Mouse (Mus musculus) 3T3-L1 (cell line): ENCODE results near the gene Tmem9.
A peak's percentile ranks its signal among the peaks of the same experiment; 100 is the strongest.

ENCODE experiments used
- DNase-seq: peaks from one replicate; pipeline ENCODE4 v3.0.0-alpha.2; 2015; ENCODE audit warnings: low read depth, low spot score

Gene Tmem9

GRCm38 (mm10) chr1:136007211-136008158, at the start of gene Tmem9:
Gene Tmem9, plus strand, starts transcription at chr1:136008150.
- peak; percentile 77 for DNase-seq

DNA sequence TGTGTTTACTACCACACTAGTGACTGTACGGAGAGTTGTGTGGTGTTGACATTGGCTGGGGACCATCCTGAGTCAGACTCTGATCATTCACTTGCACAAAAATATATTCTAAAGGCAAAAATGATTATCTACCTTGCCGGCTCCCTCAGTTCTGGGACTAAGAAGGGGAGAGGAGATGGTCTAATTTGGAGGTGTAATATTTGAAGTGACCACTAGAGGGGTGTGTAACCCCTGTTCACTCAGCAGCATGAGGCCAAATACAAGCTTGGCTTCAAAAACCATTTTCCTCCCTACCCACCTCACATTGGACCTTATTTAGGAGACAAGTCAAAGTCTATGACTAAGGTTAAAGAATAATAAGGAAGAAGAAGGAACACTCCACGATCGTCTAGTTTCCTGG, 49.5 kb upstream of the Tmem9 start:
- peak; percentile 84 for DNase-seq

DNA sequence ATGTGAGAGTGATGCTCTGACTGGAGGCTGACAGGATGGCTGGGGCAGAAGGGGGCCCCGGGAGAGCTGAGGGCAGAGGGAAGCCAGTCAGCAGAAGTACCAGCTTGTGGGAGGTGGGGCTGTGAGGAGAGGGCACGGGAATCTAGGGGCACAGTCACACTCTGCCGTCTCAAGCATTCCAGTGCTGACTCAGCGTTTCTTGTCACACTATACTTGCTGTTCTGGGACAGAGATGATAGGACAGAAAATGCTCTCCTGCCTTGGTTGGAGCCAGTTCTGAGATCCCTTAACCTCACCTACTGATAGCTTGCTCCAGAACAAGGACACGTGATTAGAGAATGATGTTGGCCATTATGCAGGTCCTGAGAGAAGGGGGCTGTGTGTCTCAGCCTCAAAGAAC, 44.8 kb upstream of the Tmem9 start:
- DNase-seq: no peak

DNA sequence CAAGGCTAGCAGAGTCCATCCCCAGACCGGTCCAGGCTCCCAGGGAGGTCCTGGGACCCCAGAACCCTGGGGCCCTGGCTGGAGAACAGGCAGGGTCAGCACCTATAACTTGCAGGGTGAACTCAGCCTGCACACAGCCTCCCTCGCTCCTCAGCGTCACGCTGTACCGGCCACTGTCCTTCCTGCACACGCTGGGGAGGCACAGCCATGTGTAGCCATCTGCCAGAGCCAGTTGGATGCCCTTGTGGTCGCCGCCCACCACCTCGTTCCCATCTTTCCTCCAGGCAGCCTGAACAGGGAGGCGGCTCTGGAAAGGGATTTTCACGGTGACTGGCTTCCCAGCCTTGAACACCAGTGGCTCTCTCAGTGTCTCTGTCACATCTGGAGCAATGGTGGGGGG, 43.4 kb upstream of the Tmem9 start:
- DNase-seq: no peak

GRCm38 (mm10) chr1:135967739-135968138, 40.2 kb upstream of the Tmem9 start:
- DNase-seq: no peak

- DNase-seq: no peak
These were observed 37.5 kb upstream of the Tmem9 start for GRCm38 (mm10) chr1:135970486-135970885.

DNA sequence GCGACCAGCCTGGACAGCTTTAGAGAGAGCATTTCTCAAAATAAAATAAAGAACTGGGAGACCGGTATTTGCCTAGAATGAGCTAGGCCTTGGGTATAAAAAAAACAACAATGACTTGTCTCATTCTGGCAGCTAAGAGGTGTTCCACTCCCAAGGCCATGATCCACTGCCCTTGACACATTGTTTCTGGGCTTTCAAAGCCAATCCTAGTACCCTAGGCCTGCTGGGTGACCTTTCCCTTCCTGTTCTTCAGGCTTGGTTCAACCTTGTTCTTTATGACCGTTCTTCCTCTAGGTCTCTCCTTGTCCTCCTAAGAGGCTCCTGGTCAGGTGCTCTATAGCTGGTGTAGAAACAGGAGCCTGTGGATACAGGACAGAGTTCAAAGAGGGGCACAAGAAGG, 35.4 kb upstream of the Tmem9 start:
- no peak for DNase-seq

DNA sequence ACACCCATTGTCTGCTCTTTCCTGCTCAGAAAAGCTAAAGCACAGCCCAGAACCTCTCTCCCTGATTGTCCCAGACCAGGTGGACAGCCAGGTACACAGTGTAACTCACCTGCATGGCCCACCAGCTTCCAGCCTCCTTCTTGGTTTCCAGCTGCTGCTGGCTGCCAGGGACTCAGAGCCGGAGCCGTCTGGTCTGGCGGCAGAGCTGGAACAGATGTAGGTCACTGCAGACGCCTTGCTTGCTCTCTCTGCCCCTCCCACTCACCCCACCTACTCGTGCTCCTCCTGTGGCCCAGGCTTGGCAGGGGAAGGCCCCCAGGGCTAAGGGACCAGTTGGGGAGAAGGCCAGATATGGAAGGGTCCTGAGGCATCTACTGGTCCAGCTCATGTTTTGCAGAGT, 23.8 kb upstream of the Tmem9 start:
- DNase-seq: no peak

DNA sequence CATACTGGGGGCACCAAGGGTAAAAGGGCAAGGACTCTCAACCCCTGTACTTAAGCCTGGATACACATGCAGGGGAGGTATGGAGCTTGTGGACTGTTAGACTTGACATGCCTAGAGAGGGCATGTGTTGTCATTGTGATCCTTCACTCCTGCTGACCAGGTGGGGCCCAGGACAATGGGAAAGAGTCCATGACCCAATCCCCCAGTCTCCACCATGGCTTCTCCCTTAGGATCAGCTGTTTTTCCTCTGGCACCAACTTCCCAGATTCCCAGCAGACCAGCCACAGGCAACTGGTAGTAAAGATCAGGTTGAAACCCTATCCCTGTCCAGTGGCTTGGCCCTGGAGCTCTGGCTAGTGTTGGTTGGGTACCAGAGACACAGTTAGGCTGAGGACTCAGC, 18.1 kb upstream of the Tmem9 start:
- DNase-seq: no peak

DNA sequence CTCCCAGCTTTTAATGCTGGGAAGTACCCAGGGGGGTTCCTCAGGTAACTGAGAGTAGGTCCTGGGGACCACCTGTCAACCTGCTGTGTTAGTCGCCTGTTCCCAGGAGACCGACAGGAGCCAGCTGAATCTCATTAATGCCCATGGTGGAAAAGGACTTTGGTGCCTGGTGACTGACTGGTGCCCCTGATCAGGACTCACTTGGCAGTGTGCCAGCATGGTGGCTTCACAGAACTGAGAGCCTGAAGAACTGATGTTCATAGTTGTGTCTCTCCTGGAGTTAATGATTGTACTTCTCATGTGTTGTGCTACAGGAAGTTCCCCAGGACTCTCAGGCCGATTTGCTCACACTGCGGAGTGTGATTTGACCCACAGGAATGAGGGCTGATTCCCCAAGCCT, 14.5 kb upstream of the Tmem9 start:
- DNase-seq: no peak

DNA sequence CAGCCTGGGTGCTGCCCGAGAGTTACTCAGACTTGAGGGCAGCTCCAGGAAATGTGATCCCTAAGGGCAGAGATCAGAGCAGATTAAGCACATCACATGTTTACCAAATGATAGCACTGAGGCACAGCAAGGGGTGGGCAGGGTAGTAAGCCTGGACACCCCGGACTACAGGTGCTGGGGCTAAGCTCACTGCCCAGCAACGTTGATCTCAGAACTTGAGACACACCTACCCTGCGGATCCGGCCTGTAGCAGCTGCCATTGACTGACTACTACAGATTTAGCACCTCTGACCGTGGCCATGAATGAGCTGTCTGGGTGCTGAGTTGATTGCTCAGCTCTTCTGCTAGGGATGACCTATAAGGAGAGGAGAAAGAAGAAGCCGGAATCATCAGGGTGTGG, 10.4 kb upstream of the Tmem9 start:
- no peak for DNase-seq

DNA sequence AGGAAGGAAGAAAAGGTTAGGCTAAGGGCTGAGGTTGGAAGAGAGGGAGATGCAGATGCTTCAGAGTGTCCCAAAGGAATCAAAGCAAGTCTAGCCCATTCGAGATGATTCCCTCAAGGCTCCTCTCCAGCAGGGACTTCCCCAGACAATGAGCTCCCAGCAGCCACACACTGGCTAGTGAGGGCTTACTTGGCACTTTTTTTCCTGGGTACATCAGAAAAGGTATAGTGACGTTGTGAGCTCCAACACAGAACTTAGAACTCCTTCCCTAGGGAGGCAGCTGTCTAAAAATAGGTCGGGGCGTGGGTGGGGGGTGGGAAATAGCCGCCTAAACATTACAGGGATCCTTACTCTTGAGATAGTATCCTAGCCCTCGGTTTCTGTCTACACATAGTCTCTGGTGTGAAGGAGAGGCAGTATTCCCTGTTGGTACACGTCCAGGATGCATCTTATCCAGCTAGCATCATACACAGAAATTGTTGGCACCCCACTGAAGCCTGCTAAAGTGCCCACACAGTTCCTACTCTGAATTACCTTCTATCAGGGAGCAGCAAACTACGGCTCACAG, 8.1 kb upstream of the Tmem9 start:
- DNase-seq: no peak

GRCm38 (mm10) chr1:136001438-136001837, 6.5 kb upstream of the Tmem9 start:
- no peak for DNase-seq

DNA sequence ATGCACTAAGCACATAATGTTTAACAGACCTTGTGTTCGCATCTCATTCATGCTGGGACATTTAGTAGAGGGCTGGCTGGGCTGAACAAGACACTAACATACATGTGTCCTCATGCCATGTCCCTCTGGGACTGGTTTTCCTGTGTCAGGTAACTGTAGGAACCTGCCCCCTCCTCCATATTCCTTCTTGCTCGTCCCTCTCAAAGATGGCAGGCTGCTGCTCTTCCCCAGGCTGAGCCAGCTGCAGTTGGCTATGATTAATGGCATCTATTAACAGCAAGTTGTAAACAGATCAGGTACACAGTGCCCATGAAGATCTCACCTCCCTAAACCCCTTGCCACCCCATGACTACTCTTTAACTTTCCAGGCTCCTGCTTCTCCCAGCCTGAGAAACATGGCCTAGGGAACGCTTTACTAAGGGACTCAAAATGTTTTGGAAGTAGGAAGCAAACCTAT, 1.6 kb upstream of the Tmem9 start, which contains the start of gene Igfn1:
Igfn1 (minus strand) TSS at position 51 of the 457 bp plus-strand sequence.
- no peak for DNase-seq

GRCm38 (mm10) chr1:136008159-136008533, 196 bp downstream of the Tmem9 start:
- DNase-seq: no peak

DNA sequence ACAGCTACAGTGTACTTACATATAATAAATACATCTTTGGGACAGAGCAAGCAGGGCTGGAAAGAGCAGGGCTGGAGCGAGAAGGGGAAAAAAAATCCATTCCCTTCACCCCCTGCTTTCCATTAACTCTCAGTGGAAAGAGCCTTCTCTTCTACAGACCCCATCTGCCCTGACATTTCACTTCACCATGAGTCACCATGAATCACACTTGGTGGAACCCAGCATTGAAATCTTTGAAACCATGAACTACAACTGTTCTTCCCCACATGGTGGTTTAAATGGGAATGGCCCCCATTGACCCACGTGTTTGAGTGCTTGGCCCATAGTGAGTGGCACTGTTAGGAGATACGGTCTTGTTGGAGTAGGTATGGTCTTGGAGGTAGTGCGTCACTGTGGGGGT, 2.3 kb downstream of the Tmem9 start:
- DNase-seq: peak; percentile 56

DNA sequence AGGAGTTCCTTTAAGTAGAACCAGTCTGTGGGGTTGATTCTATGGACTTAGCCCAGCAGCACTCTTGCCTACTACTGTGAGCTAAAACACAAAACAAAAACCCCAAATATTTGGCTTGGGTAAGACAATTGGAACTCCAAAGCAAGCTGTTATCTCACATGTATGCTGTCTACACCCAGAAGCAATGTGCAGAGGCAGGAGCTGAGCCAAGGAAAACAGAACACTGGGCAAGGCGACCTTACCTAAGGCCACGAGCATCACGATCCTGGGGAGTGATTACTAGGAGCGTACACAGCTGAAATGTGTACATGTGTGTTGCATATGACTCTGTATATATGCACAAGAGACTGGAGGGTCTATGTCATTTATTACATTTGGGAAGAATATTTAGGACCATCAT, 5.6 kb downstream of the Tmem9 start:
- DNase-seq: peak; percentile 11

GRCm38 (mm10) chr1:136014796-136015502, 7.0 kb downstream of the Tmem9 start:
- DNase-seq: no peak

DNA sequence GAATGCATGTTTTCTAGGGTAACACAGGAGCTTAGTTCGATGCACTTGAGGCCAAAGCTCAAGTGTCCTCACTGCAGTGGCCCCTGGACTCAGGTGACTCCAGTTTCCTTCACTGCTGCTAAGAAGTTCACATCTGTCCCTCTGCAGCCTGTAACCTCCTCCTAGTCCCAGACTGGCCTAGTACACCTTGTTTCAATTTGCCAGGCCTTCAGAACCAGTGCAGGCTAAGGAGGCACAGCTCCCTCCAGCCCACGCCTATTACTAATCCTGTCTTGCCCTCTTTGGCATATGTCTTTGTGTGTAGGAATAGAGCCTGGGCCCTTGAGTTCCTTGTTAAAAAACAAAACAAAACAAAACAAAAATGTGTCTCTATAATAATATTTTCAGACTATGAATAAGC, 9.4 kb downstream of the Tmem9 start:
- peak; percentile 53 for DNase-seq

DNA sequence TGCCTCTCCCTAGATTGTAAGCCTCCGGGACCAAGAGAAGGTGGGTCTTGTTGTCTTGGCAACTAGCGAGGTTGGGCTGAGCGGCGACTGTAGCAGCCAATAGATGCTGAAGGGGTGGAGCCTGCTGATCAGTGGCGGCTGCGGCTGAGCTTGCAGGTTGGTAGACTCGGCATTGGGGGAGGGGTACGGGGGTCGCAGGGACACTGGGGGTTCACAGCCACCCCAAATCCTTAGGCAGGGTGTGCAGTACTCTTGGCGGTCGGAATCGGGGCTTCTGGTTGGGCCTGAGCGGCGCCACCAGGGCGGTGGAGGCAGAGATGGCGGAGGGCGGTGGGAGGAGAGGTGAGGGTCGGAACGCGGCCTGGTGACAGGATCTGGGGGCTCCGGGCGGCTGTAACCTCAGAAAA, 10.0 kb downstream of the Tmem9 start:
- DNase-seq: peak; percentile 98

- DNase-seq: peak; percentile 14
These were observed 10.6 kb downstream of the Tmem9 start for GRCm38 (mm10) chr1:136018390-136019189.

- no peak for DNase-seq
These were observed 22.3 kb downstream of the Tmem9 start for GRCm38 (mm10) chr1:136030201-136030600.
